Mouse (Mus musculus): Measurements from ENCODE around the gene Pif1.

Gene Pif1

GRCm38 (mm10) chr9:65635766-65636165, 48.8 kb downstream of the Pif1 start:
- no peak for DNase-seq (ENCODE audit: extremely low read depth, low read depth, low spot score)

- no peak for DNase-seq (ENCODE audit: extremely low read depth, low read depth, low spot score)
Measured at GRCm38 (mm10) chr9:65636926-65637325, 50.0 kb downstream of the Pif1 start.

GRCm38 (mm10) chr9:65639065-65639464, 52.1 kb downstream of the Pif1 start:
- DNase-seq (ENCODE audit: extremely low read depth, low read depth, low spot score), result no peak

GRCm38 (mm10) chr9:65640838-65641410, 54.0 kb downstream of the Pif1 start:
- no peak for DNase-seq (ENCODE audit: extremely low read depth, low read depth, low spot score)

GRCm38 (mm10) chr9:65641446-65642052, 54.6 kb downstream of the Pif1 start:
- DNase-seq (ENCODE audit: extremely low read depth, low read depth, low spot score), result no peak

- DNase-seq (ENCODE audit: extremely low read depth, low read depth, low spot score), result no peak
Measured at GRCm38 (mm10) chr9:65642546-65642945, 55.6 kb downstream of the Pif1 start.

GRCm38 (mm10) chr9:65644960-65645359, 58.0 kb downstream of the Pif1 start:
- DNase-seq (ENCODE audit: extremely low read depth, low read depth, low spot score), result no peak
